Mouse (Mus musculus) adrenal gland, adult 2 months (tissue): ENCODE data around the gene Rps3. TPM values are rescaled to one million over a fixed set of nuclear protein-coding genes. Genes with fewer than 3 reads are reported as not detected.
"Not testable (repeated sequence)": the region's sequence is repeated elsewhere in the genome, so short reads cannot be mapped to it uniquely, and the experiment has no call there.

ENCODE experiments used
- DNase-seq: peaks from one replicate; pipeline ENCODE4 v3.0.0; 2021
- long read RNA-seq: library from polyadenylated mRNA; stranded (forward); transcript quantifications from one replicate; pipeline ENCODE4 v2.0.0, GENCODE M21; 2021
- polyA plus RNA-seq: library from polyadenylated mRNA; depleted of rRNA; stranded (reverse); fragments of >200 nt; gene quantifications from 2 replicates; pipeline ENCODE4 v1.2.3, GENCODE M21; 2012; rRNA removed
- total RNA-seq, 2 experiments: library from RNA; stranded (reverse); gene quantifications; 2 replicates each; pipeline ENCODE4 v1.2.3; 2021

Rps3 gene
- 100 to 1,000 TPM; 414 to 589 TPM for total RNA-seq
- 80.7 and 95.4 TPM in 2 replicates for polyA plus RNA-seq
- long read RNA-seq, transcript Rps3-201 (7 exons, 1,908 nt) = major isoform, 280 of 305 reads
- long read RNA-seq, partial matches to known transcripts = 22 of 305 reads
- long read RNA-seq, other reads (novel, unspliced or antisense) = 3 of 305 reads

GRCm38 (mm10) chr7:99483271-99483923 lies at the start of gene Rps3:
Gene Rps3 (minus strand): TSS chr7:99483738.
- DNase-seq = peak; percentile 96

- no peak for DNase-seq
These were observed 49.0 kb upstream of the Rps3 start for GRCm38 (mm10) chr7:99532526-99532925.

GRCm38 (mm10) chr7:99531408-99531970 lies 48.0 kb upstream of the Rps3 start:
- DNase-seq = no peak

GRCm38 (mm10) chr7:99529410-99529809 lies 45.9 kb upstream of the Rps3 start:
- no peak for DNase-seq

GRCm38 (mm10) chr7:99528547-99528946 lies 45.0 kb upstream of the Rps3 start:
- no peak for DNase-seq

GRCm38 (mm10) chr7:99523837-99524236 lies 40.3 kb upstream of the Rps3 start:
- no peak for DNase-seq

GRCm38 (mm10) chr7:99523121-99523520 lies 39.6 kb upstream of the Rps3 start:
- no peak for DNase-seq

- DNase-seq = no peak
These were observed 35.6 kb upstream of the Rps3 start for GRCm38 (mm10) chr7:99518954-99519644.

- DNase-seq = no peak
These were observed 33.2 kb upstream of the Rps3 start for GRCm38 (mm10) chr7:99516814-99517157.

GRCm38 (mm10) chr7:99516092-99516813 lies 32.7 kb upstream of the Rps3 start:
- DNase-seq = peak; percentile 20

- DNase-seq = peak; percentile 55
These were observed 26.6 kb upstream of the Rps3 start for GRCm38 (mm10) chr7:99510087-99510501.

GRCm38 (mm10) chr7:99508187-99508586 lies 24.6 kb upstream of the Rps3 start:
- not testable (repeated sequence) for DNase-seq

GRCm38 (mm10) chr7:99504556-99504955 lies 21.0 kb upstream of the Rps3 start:
- DNase-seq = no peak

GRCm38 (mm10) chr7:99501148-99501547 lies 17.6 kb upstream of the Rps3 start:
- no peak for DNase-seq

GRCm38 (mm10) chr7:99500655-99501054 lies 17.1 kb upstream of the Rps3 start:
- DNase-seq = no peak

- peak; percentile 79 for DNase-seq
These were observed 16.7 kb upstream of the Rps3 start for GRCm38 (mm10) chr7:99500201-99500600.

- DNase-seq = no peak
These were observed 15.6 kb upstream of the Rps3 start for GRCm38 (mm10) chr7:99499128-99499527.

GRCm38 (mm10) chr7:99489708-99490107 lies 6.2 kb upstream of the Rps3 start:
- no peak for DNase-seq

- DNase-seq = no peak
These were observed 1.1 kb upstream of the Rps3 start for GRCm38 (mm10) chr7:99484679-99485078.

GRCm38 (mm10) chr7:99483924-99484319 lies 384 bp upstream of the Rps3 start:
- DNase-seq = no peak

GRCm38 (mm10) chr7:99482637-99483036 lies 901 bp downstream of the Rps3 start:
- no peak for DNase-seq

GRCm38 (mm10) chr7:99477235-99477634 lies 6.3 kb downstream of the Rps3 start:
- DNase-seq = no peak
